Mouse (Mus musculus): ENCODE results near the gene Mgarp. TPM values are rescaled to one million over a fixed set of nuclear protein-coding genes. Genes with fewer than 3 reads are reported as not detected.
"Not testable (repeated sequence)": the region's sequence is repeated elsewhere in the genome, so short reads cannot be mapped to it uniquely, and the experiment has no call there.

The Mgarp gene
- 1.5 TPM in 1 of 3 replicates, not detected in the others for total RNA-seq (2017)

GRCm38 (mm10) chr3:51396219-51397068, at the start of gene Mgarp:
TSS of gene Mgarp (minus strand) at chr3:51396738.
- ATAC-seq (replicated peaks; ENCODE audit: insufficient number of reproducible peaks, low FRiP score, low TSS enrichment, poor library complexity, severe bottlenecking) = 0 out of 2 replicates have a peak, but pooled peaks have one; percentile 22

GRCm38 (mm10) chr3:51434871-51435595, 38.5 kb upstream of the Mgarp start:
- no peak for ATAC-seq (replicated peaks; ENCODE audit: insufficient number of reproducible peaks, low FRiP score, low TSS enrichment, poor library complexity, severe bottlenecking)

- not testable (repeated sequence) for ATAC-seq (replicated peaks; ENCODE audit: insufficient number of reproducible peaks, low FRiP score, low TSS enrichment, poor library complexity, severe bottlenecking)
These were observed 37.8 kb upstream of the Mgarp start for GRCm38 (mm10) chr3:51434364-51434763.

GRCm38 (mm10) chr3:51425394-51425793, 28.9 kb upstream of the Mgarp start:
- no peak for ATAC-seq (replicated peaks; ENCODE audit: insufficient number of reproducible peaks, low FRiP score, low TSS enrichment, poor library complexity, severe bottlenecking)

- ATAC-seq (replicated peaks; ENCODE audit: insufficient number of reproducible peaks, low FRiP score, low TSS enrichment, poor library complexity, severe bottlenecking) = peak; percentile 31; the same call in 1 of the 2 replicates
These were observed 25.4 kb upstream of the Mgarp start for GRCm38 (mm10) chr3:51421921-51422320.

- no peak for ATAC-seq (replicated peaks; ENCODE audit: insufficient number of reproducible peaks, low FRiP score, low TSS enrichment, poor library complexity, severe bottlenecking)
These were observed 21.4 kb upstream of the Mgarp start for GRCm38 (mm10) chr3:51417966-51418365.

- ATAC-seq (replicated peaks; ENCODE audit: insufficient number of reproducible peaks, low FRiP score, low TSS enrichment, poor library complexity, severe bottlenecking) = no peak
These were observed 20.9 kb upstream of the Mgarp start for GRCm38 (mm10) chr3:51417485-51417884.

- ATAC-seq (replicated peaks; ENCODE audit: insufficient number of reproducible peaks, low FRiP score, low TSS enrichment, poor library complexity, severe bottlenecking) = no peak
These were observed 20.6 kb upstream of the Mgarp start for GRCm38 (mm10) chr3:51417135-51417458.

GRCm38 (mm10) chr3:51416364-51417134, 20.0 kb upstream of the Mgarp start:
- ATAC-seq (replicated peaks; ENCODE audit: insufficient number of reproducible peaks, low FRiP score, low TSS enrichment, poor library complexity, severe bottlenecking) = no peak

GRCm38 (mm10) chr3:51416073-51416363, 19.5 kb upstream of the Mgarp start:
- ATAC-seq (replicated peaks; ENCODE audit: insufficient number of reproducible peaks, low FRiP score, low TSS enrichment, poor library complexity, severe bottlenecking) = peak; percentile 9; the same call in 1 of the 2 replicates

GRCm38 (mm10) chr3:51415098-51416072, 18.8 kb upstream of the Mgarp start, which contains the start of gene Naa15:
TSS of gene Naa15 (plus strand) at chr3:51415148.
- ATAC-seq (replicated peaks; ENCODE audit: insufficient number of reproducible peaks, low FRiP score, low TSS enrichment, poor library complexity, severe bottlenecking) = peak; percentile 83

- ATAC-seq (replicated peaks; ENCODE audit: insufficient number of reproducible peaks, low FRiP score, low TSS enrichment, poor library complexity, severe bottlenecking) = no peak
These were observed 16.7 kb upstream of the Mgarp start for GRCm38 (mm10) chr3:51413276-51413675.

- no peak for ATAC-seq (replicated peaks; ENCODE audit: insufficient number of reproducible peaks, low FRiP score, low TSS enrichment, poor library complexity, severe bottlenecking)
These were observed 15.9 kb upstream of the Mgarp start for GRCm38 (mm10) chr3:51412457-51412856.

- ATAC-seq (replicated peaks; ENCODE audit: insufficient number of reproducible peaks, low FRiP score, low TSS enrichment, poor library complexity, severe bottlenecking) = peak; percentile 93
These were observed 12.1 kb upstream of the Mgarp start, which contains the start of gene Ndufc1 for GRCm38 (mm10) chr3:51408561-51409183. TSS of gene Ndufc1 (minus strand) at chr3:51408988.

- no peak for ATAC-seq (replicated peaks; ENCODE audit: insufficient number of reproducible peaks, low FRiP score, low TSS enrichment, poor library complexity, severe bottlenecking)
These were observed 11.5 kb upstream of the Mgarp start for GRCm38 (mm10) chr3:51407870-51408560.

GRCm38 (mm10) chr3:51402628-51403027, 6.1 kb upstream of the Mgarp start:
- ATAC-seq (replicated peaks; ENCODE audit: insufficient number of reproducible peaks, low FRiP score, low TSS enrichment, poor library complexity, severe bottlenecking) = no peak

- ATAC-seq (replicated peaks; ENCODE audit: insufficient number of reproducible peaks, low FRiP score, low TSS enrichment, poor library complexity, severe bottlenecking) = not testable (repeated sequence)
These were observed 5.5 kb upstream of the Mgarp start for GRCm38 (mm10) chr3:51402054-51402453.

Data from monocyte, adult 5-6 weeks (primary cell).